Mouse (Mus musculus) NIH3T3 (cell line): ENCODE results near the gene Olfr1143.

Source experiments
- DNase-seq: peaks from one replicate; pipeline ENCODE4 v3.0.0-alpha.2; 2012; ENCODE audit warnings: low read depth

Olfr1143 gene

GRCm38 (mm10) chr2:87800292-87800691 lies at the start of gene Olfr1143:
TSS of gene Olfr1143 (plus strand) at chr2:87800592.
- no peak for DNase-seq

- no peak for DNase-seq
These were observed 46.5 kb upstream of the Olfr1143 start, which contains the start of gene Olfr1141 for GRCm38 (mm10) chr2:87753891-87754290. TSS of gene Olfr1141 (minus strand) at chr2:87753991.

GRCm38 (mm10) chr2:87776143-87776542 lies 24.2 kb upstream of the Olfr1143 start:
- no peak for DNase-seq

GRCm38 (mm10) chr2:87779183-87779582 lies 21.2 kb upstream of the Olfr1143 start, which contains the start of gene Olfr152:
TSS of gene Olfr152 (plus strand) at chr2:87779483.
- no peak for DNase-seq

GRCm38 (mm10) chr2:87809522-87809921 lies 9.1 kb downstream of the Olfr1143 start, which contains the start of gene Olfr1145:
TSS of gene Olfr1145 (plus strand) at chr2:87809822.
- no peak for DNase-seq

- DNase-seq: no peak
These were observed 29.8 kb downstream of the Olfr1143 start, which contains the start of gene Olfr1148 for GRCm38 (mm10) chr2:87830233-87830632. TSS of gene Olfr1148 (plus strand) at chr2:87830533.

GRCm38 (mm10) chr2:87843693-87844092 lies 43.3 kb downstream of the Olfr1143 start, which contains the start of gene Olfr1150-ps1:
TSS of gene Olfr1150-ps1 (plus strand) at chr2:87843993.
- DNase-seq: no peak
